Mouse (Mus musculus): ENCODE results near the gene Fam234b. TPM values are rescaled to one million over a fixed set of nuclear protein-coding genes. Genes with fewer than 3 reads are reported as not detected.
A peak's percentile ranks its signal among the peaks of the same experiment; 100 is the strongest.

Gene Fam234b
- polyA plus RNA-seq (2016; fragmentation: Nextera tagmentation; extraction: Ambion mirVana), result 21.7 and 29.5 TPM in 2 replicates

- H3K4me1 ChIP-seq, result peaks cover 24% of the 10 kb centered on the region
- peaks cover 39% of the 10 kb centered on the region for H3K27me3 ChIP-seq (ENCODE audit: low read depth, poor library complexity, severe bottlenecking)
- under 1% methylated on average over 52 of the region's 52 CpGs for WGBS
- peak; percentile 81 for DNase-seq (ENCODE audit: low spot score)
- peak within 1 kb of the TSS; percentile 85 for H3K4me3 ChIP-seq
- H3K36me3 ChIP-seq, result no peaks in the 10 kb centered on the region
- peak within 1 kb of the TSS; percentile 92 for H3K27ac ChIP-seq (replicated peaks)
- no peaks in the 10 kb centered on the region for H3K9me3 ChIP-seq (replicated peaks)
These were observed at the start of gene Fam234b, which contains the start of gene Hebp1 for GRCm38 (mm10) chr6:135197921-135198532. Gene Fam234b (plus strand): TSS chr6:135197977. Gene Hebp1 (minus strand): TSS chr6:135198022.

DNA sequence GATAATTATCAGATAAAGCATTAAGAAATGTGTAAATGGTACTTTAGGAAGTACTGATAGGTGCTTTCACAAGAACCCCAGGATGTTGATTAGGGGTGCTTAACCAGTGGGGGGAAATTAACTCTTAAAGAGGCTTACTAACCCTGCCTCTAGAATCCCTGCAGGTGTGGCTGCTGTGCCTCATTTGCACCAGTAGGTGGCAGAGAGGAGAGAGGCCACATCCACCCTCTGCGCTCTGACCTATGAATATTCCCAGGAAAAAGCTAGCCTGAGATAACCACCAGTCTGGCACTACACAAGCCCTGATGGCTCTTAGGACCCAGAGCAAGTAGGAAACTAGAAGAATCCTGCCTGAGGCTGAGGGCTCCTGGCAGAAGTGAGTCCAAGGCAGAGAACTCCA is 49.3 kb upstream of the Fam234b start:
- Histone ChIP-seq H3K27me3 (ENCODE audit: low read depth, poor library complexity, severe bottlenecking) (0 out of 2 replicates have a peak, but pooled peaks cover 5% of the 10 kb centered on the region), H3K9me3 (replicated peaks) (no peaks in the 10 kb centered on the region), H3K4me3 (no peak overlapping the region), H3K36me3 (no peaks in the 10 kb centered on the region), H3K27ac (replicated peaks) (no peak overlapping the region), H3K4me1 (no peaks in the 10 kb centered on the region)
- 44% methylated on average over 1 of the region's 1 CpGs for WGBS
- DNase-seq (ENCODE audit: low spot score), result peak; percentile 29

DNA sequence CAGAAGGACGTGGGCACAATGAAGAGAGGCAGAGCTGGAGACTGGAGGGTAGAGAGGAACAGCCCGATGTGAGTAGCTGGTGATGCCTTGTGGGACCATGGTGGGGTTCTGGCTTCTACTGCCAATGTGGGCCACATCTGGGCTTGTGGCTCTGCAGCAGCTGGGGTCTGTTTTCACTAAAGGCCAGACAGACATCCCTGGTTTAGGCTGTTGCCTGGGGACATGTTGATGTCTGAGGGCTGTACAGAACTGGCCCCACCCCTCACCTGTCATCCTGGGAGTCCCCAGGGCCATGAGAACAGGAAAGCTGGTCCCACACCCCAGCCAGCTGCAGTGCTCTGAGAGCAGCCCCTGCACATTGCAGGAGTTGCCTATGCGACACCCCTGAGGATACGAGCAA is 48.6 kb upstream of the Fam234b start:
- H3K9me3 ChIP-seq (replicated peaks), result no peaks in the 10 kb centered on the region
- no peak for DNase-seq (ENCODE audit: low spot score)
- H3K4me1 ChIP-seq, result no peaks in the 10 kb centered on the region
- WGBS, result 80% methylated on average over 4 of the region's 4 CpGs
- no peak overlapping the region for H3K27ac ChIP-seq (replicated peaks)
- H3K27me3 ChIP-seq (ENCODE audit: low read depth, poor library complexity, severe bottlenecking), result 0 out of 2 replicates have a peak, but pooled peaks cover 5% of the 10 kb centered on the region
- no peak overlapping the region for H3K4me3 ChIP-seq
- H3K36me3 ChIP-seq, result no peaks in the 10 kb centered on the region

DNA sequence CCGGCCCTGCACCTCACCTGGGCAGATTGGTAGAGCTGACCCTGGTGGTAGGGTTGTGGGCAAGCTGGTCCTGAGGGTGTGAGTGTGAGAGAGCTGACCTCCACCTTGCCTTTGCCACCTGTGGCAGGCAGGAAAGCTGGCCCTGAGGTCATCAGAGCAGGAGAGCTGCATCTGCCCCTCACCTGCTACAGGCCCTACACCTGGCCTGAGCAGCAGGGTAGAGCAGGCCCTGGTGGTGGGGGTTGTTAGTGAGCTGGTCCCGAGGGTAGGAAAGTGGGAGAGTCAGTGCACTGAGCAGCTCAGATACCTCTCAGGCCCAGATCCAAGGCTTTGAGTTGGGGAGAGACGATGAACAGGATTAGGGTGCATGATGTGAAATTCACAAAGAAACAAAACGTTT is 48.1 kb upstream of the Fam234b start:
- H3K27ac ChIP-seq (replicated peaks), result no peak overlapping the region
- H3K27me3 ChIP-seq (ENCODE audit: low read depth, poor library complexity, severe bottlenecking), result 0 out of 2 replicates have a peak, but pooled peaks cover 5% of the 10 kb centered on the region
- H3K4me3 ChIP-seq, result no peak overlapping the region
- no peaks in the 10 kb centered on the region for H3K4me1 ChIP-seq
- no peaks in the 10 kb centered on the region for H3K9me3 ChIP-seq (replicated peaks)
- 75% methylated on average over 4 of the region's 4 CpGs for WGBS
- no peak for DNase-seq (ENCODE audit: low spot score)
- H3K36me3 ChIP-seq, result no peaks in the 10 kb centered on the region

GRCm38 (mm10) chr6:135150311-135150710 is 47.5 kb upstream of the Fam234b start:
- WGBS, result 43% methylated on average over 5 of the region's 5 CpGs
- no peaks in the 10 kb centered on the region for H3K36me3 ChIP-seq

DNA sequence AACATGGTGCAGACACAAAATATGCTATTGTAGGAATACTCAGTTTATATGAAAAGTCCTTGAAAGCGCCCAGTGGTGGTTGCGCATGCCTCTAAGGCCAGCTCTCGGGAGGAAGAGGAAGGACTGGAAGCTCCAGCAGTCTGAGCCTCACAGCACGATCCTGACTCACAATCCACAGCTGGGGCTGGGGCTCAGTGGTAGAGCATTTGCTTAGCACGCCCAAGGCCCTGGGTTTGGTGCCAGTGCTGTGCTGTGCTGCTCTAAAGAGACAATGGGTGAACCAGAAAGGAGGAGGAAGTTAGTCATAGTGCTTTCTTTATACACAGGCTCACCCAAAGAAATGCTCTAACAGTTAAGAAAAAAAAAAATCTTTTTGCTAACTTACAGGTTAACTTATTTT is 44.1 kb upstream of the Fam234b start:
- 79% methylated on average over 5 of the region's 5 CpGs for WGBS
- H3K9me3 ChIP-seq (replicated peaks), result no peaks in the 10 kb centered on the region
- H3K27me3 ChIP-seq (ENCODE audit: low read depth, poor library complexity, severe bottlenecking), result 0 out of 2 replicates have a peak, but pooled peaks cover 5% of the 10 kb centered on the region
- no peak for DNase-seq (ENCODE audit: low spot score)
- H3K4me3 ChIP-seq, result no peak overlapping the region
- H3K27ac ChIP-seq (replicated peaks), result no peak overlapping the region
- no peaks in the 10 kb centered on the region for H3K36me3 ChIP-seq
- H3K4me1 ChIP-seq, result peaks cover 4% of the 10 kb centered on the region; the same call in 1 of the 2 replicates

More at GRCm38 (mm10) chr6:135150311-135150710, 47.5 kb upstream of the Fam234b start:
- H3K9me3 ChIP-seq (replicated peaks), result no peaks in the 10 kb centered on the region
- no peak overlapping the region for H3K4me3 ChIP-seq
- H3K27me3 ChIP-seq (ENCODE audit: low read depth, poor library complexity, severe bottlenecking), result 0 out of 2 replicates have a peak, but pooled peaks cover 5% of the 10 kb centered on the region
- no peak overlapping the region for H3K27ac ChIP-seq (replicated peaks)
- peak; percentile 37 for DNase-seq (ENCODE audit: low spot score)
- no peaks in the 10 kb centered on the region for H3K4me1 ChIP-seq

GRCm38 (mm10) chr6:135156597-135156996 is 41.2 kb upstream of the Fam234b start:
- WGBS, result 83% methylated on average over 8 of the region's 8 CpGs
- Histone ChIP-seq H3K4me1 (peaks cover 4% of the 10 kb centered on the region; the same call in 1 of the 2 replicates), H3K9me3 (replicated peaks) (no peaks in the 10 kb centered on the region), H3K36me3 (no peaks in the 10 kb centered on the region), H3K27ac (replicated peaks) (no peak overlapping the region), H3K27me3 (ENCODE audit: low read depth, poor library complexity, severe bottlenecking) (no peaks in the 10 kb centered on the region), H3K4me3 (no peak overlapping the region)
- DNase-seq (ENCODE audit: low spot score), result no peak

- no peak for DNase-seq (ENCODE audit: low spot score)
- no peak overlapping the region for H3K4me3 ChIP-seq
- no peaks in the 10 kb centered on the region for H3K27me3 ChIP-seq (ENCODE audit: low read depth, poor library complexity, severe bottlenecking)
- no peaks in the 10 kb centered on the region for H3K9me3 ChIP-seq (replicated peaks)
- peaks cover 4% of the 10 kb centered on the region; the same call in 1 of the 2 replicates for H3K4me1 ChIP-seq
- H3K36me3 ChIP-seq, result no peaks in the 10 kb centered on the region
- WGBS, result 81% methylated on average over 4 of the region's 4 CpGs
- H3K27ac ChIP-seq (replicated peaks), result no peak overlapping the region
These were observed 40.3 kb upstream of the Fam234b start for GRCm38 (mm10) chr6:135157496-135157895.

DNA sequence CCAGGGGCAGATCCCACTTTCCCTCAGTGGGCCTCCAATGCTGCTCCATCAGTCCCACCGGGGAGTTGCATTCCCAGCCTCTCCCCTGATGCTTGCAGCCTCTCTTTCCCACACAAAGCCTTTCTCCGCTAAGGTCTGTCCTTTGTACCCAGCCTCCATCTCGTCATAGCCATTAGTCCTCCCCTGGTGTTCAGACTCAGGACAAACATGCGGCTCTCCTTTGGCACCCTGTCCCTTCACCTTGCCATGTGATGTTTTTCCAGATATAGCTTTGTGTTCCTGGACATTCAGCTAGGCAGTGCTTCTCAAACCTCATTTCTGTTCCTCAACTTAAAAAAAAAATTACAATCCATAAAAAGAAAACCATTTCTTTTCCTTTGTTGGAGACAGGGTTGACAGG is 39.3 kb upstream of the Fam234b start:
- Histone ChIP-seq H3K27ac (replicated peaks) (no peak overlapping the region), H3K27me3 (ENCODE audit: low read depth, poor library complexity, severe bottlenecking) (no peaks in the 10 kb centered on the region), H3K36me3 (no peaks in the 10 kb centered on the region), H3K4me3 (no peak overlapping the region), H3K4me1 (peaks cover 9% of the 10 kb centered on the region), H3K9me3 (replicated peaks) (no peaks in the 10 kb centered on the region)
- 42% methylated on average over 4 of the region's 4 CpGs for WGBS
- DNase-seq (ENCODE audit: low spot score), result no peak

GRCm38 (mm10) chr6:135161356-135161755 is 36.4 kb upstream of the Fam234b start:
- Histone ChIP-seq H3K4me3 (no peak overlapping the region), H3K4me1 (peaks cover 11% of the 10 kb centered on the region), H3K27me3 (ENCODE audit: low read depth, poor library complexity, severe bottlenecking) (peaks cover 9% of the 10 kb centered on the region), H3K36me3 (no peaks in the 10 kb centered on the region), H3K9me3 (replicated peaks) (no peaks in the 10 kb centered on the region), H3K27ac (replicated peaks) (no peak overlapping the region)
- WGBS, result 82% methylated on average over 4 of the region's 4 CpGs
- DNase-seq (ENCODE audit: low spot score), result no peak

- WGBS, result 89% methylated on average over 3 of the region's 3 CpGs
- Histone ChIP-seq H3K36me3 (no peaks in the 10 kb centered on the region), H3K27ac (replicated peaks) (no peak overlapping the region)
These were observed 35.5 kb upstream of the Fam234b start for GRCm38 (mm10) chr6:135162311-135162710.

DNA sequence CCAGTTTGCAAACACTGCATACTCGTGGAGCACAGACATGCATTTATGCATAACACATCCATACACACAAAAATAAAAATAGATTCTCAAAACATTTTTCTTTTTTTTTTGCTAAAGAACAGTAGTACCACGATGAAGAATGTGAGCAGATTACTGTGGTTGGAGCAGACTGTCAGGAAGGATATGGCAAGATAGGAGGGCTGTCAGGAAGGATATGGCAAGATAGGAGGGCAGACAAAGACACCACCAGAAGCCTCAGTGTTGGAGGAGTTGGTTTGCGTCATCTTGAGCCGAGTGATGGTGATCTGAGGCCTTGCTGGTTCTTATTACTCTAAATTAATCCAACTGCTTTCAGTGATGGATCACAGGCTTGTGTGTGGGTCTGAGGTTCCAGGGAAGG is 34.9 kb upstream of the Fam234b start:
- Histone ChIP-seq H3K4me1 (peaks cover 19% of the 10 kb centered on the region), H3K36me3 (no peaks in the 10 kb centered on the region), H3K9me3 (replicated peaks) (no peaks in the 10 kb centered on the region), H3K27ac (replicated peaks) (0 out of 2 replicates have a peak overlapping the region, but pooled peaks have one; percentile 17), H3K27me3 (ENCODE audit: low read depth, poor library complexity, severe bottlenecking) (peaks cover 21% of the 10 kb centered on the region), H3K4me3 (no peak overlapping the region)
- 93% methylated on average over 4 of the region's 4 CpGs for WGBS
- no peak for DNase-seq (ENCODE audit: low spot score)

More at GRCm38 (mm10) chr6:135162311-135162710, 35.5 kb upstream of the Fam234b start:
- peaks cover 13% of the 10 kb centered on the region for H3K4me1 ChIP-seq
- no peak for DNase-seq (ENCODE audit: low spot score)
- H3K4me3 ChIP-seq, result no peak overlapping the region
- H3K27me3 ChIP-seq (ENCODE audit: low read depth, poor library complexity, severe bottlenecking), result peaks cover 19% of the 10 kb centered on the region
- no peaks in the 10 kb centered on the region for H3K9me3 ChIP-seq (replicated peaks)

DNA sequence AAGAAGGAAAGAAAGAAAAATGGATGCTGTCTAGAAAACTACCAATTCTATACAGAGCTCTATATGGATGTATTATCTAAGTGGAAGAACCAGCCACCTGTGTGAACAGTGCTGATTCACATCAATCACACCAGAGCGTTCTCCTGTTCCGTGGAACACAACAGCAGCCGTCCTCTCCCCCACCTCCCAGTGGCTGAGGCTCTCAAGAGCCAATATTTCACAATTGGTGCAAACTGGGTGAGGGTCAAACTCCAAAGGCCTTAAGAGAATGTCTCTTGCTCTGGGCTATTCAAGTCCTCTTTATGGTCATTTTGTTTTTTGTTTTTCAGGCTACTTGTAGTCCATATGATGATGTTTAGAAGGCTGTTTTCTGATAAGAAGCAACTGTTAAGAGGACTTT is 32.6 kb upstream of the Fam234b start:
- Histone ChIP-seq H3K36me3 (no peaks in the 10 kb centered on the region), H3K4me1 (peaks cover 22% of the 10 kb centered on the region), H3K9me3 (replicated peaks) (no peaks in the 10 kb centered on the region), H3K27ac (replicated peaks) (no peak overlapping the region), H3K27me3 (ENCODE audit: low read depth, poor library complexity, severe bottlenecking) (peaks cover 21% of the 10 kb centered on the region), H3K4me3 (no peak overlapping the region)
- DNase-seq (ENCODE audit: low spot score), result no peak
- WGBS, result 89% methylated on average over 3 of the region's 3 CpGs

All from midbrain, embryonic 10.5 days (tissue).